Mouse (Mus musculus): ENCODE data around the gene Lrrfip2. TPM values are rescaled to one million over a fixed set of nuclear protein-coding genes. Genes with fewer than 3 reads are reported as not detected.

Gene Lrrfip2
- polyA plus RNA-seq, 1 experiment from 2014 or later, result 53.1 TPM

DNA sequence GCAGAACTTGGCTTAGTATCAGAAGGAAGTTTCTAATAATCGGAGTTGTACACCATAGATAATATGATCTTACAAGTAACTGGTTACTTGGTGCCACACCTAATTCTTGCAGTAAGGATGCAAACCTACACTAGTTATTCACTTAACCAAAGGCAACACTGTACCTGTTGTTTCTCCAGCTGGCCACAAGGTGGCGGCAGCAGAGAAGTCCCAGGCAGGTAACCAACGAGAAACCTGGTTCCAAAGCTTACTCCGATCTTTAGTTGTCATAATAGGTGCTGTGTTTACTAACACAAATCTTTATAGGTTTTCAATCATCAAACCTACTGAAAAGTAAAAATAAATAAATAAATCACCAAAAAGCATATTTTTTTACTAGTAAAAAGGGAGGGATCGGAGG, 24.3 kb upstream of the Lrrfip2 start:
- Histone ChIP-seq H3K36me3 (no peaks in the 10 kb centered on the region), H3K27ac (no peak overlapping the region), H3K4me1 (peaks cover 8% of the 10 kb centered on the region; the same call in 1 of the 2 replicates), H3K9ac (no peak overlapping the region), H3K4me2 (replicated peaks) (no peak overlapping the region), H3K9me3 (no peaks in the 10 kb centered on the region), H3K4me3 (no peak overlapping the region), H3K27me3 (replicated peaks) (no peaks in the 10 kb centered on the region)
- WGBS, result 36% methylated on average over 5 of the region's 5 CpGs
- no peak for ATAC-seq (ENCODE audit: low FRiP score, low read depth)

DNA sequence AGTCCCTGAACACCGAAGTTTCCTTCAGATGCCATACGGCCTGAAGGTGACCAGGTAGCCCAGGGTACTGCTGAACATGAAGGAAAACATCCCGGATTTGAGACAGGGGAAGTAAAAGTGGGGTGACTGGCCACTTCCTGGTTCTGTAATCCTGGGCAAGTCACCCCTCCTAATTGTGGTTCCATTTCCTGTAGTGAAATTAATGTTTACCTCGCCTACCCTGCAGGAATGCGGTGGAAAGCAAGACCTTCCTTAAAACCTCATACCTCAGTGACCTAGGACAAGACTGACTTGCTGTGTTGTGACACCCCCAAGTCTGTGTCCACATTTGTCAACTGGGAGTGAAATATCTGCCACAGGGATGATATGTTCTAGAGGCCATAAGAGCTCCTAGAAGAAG, 22.8 kb upstream of the Lrrfip2 start:
- no peak for ATAC-seq (ENCODE audit: low FRiP score, low read depth)
- Histone ChIP-seq H3K36me3 (no peaks in the 10 kb centered on the region), H3K9ac (no peak overlapping the region), H3K27me3 (replicated peaks) (no peaks in the 10 kb centered on the region), H3K4me1 (no peaks in the 10 kb centered on the region), H3K4me3 (no peak overlapping the region), H3K9me3 (no peaks in the 10 kb centered on the region), H3K4me2 (replicated peaks) (no peak overlapping the region), H3K27ac (no peak overlapping the region)
- WGBS, result 81% methylated on average over 5 of the region's 5 CpGs

DNA sequence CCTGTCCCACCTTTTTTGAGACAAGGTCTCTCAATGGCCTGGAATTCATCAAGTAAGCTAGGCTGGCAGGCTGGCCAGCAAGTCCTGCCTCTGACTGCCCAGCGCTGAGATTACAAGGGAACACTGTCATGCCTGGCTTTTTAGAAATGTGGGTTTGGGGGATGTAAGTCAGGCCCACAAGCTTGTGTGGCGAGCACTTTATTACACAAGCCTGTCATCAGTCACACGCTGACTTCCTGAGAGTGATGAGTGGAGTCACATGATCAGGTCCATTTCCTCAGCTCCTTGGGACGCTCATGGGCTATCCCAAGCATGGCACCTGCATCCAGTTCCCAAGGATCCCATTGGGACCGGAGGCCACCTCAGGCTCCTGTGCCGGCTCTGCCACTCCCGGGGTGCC, 21.7 kb upstream of the Lrrfip2 start:
- no peak for ATAC-seq (ENCODE audit: low FRiP score, low read depth)
- Histone ChIP-seq H3K9ac (no peak overlapping the region), H3K4me2 (replicated peaks) (no peak overlapping the region), H3K36me3 (no peaks in the 10 kb centered on the region), H3K4me3 (no peak overlapping the region), H3K27ac (no peak overlapping the region), H3K4me1 (no peaks in the 10 kb centered on the region), H3K9me3 (no peaks in the 10 kb centered on the region), H3K27me3 (replicated peaks) (no peaks in the 10 kb centered on the region)
- WGBS, result 65% methylated on average over 7 of the region's 7 CpGs

- H3K4me3 ChIP-seq, result no peak overlapping the region
- H3K27me3 ChIP-seq (replicated peaks), result no peaks in the 10 kb centered on the region
- whole genome bisulfite sequencing, result 84% methylated on average over 16 of the region's 16 CpGs
- H3K9ac ChIP-seq, result no peak overlapping the region
- no peaks in the 10 kb centered on the region for H3K9me3 ChIP-seq
- no peaks in the 10 kb centered on the region for H3K4me1 ChIP-seq
- H3K36me3 ChIP-seq, result no peaks in the 10 kb centered on the region
- no peak for ATAC-seq (ENCODE audit: low FRiP score, low read depth)
- H3K27ac ChIP-seq, result no peak overlapping the region
- no peak overlapping the region for H3K4me2 ChIP-seq (replicated peaks)
Observed at GRCm38 (mm10) chr9:111096419-111097326, 20.7 kb upstream of the Lrrfip2 start.

DNA sequence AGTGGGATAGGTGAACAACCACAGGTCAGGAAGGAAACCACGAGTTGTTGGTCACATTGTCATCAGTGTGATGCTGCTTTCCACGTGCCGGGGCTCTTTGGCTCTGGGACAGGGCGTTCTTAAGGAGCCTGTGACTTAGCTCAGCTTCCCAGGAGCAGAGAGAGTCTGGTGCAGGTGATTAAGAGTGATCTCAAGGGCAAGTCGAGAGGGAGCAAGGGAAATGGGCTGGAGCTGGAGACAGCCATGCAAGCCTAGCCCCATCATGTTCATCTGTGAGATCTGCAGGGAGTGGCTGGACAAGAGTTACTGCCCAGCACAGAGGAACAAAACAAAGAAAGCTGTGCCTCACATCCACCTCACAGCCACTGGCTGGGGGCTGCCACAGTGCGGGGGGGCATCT, 19.8 kb upstream of the Lrrfip2 start:
- H3K36me3 ChIP-seq, result no peaks in the 10 kb centered on the region
- H3K9me3 ChIP-seq, result no peaks in the 10 kb centered on the region
- H3K27me3 ChIP-seq (replicated peaks), result no peaks in the 10 kb centered on the region
- no peak overlapping the region for H3K4me2 ChIP-seq (replicated peaks)
- no peak overlapping the region for H3K4me3 ChIP-seq
- WGBS, result 74% methylated on average over 6 of the region's 6 CpGs
- H3K4me1 ChIP-seq, result no peaks in the 10 kb centered on the region
- no peak for ATAC-seq (ENCODE audit: low FRiP score, low read depth)
- H3K27ac ChIP-seq, result no peak overlapping the region
- H3K9ac ChIP-seq, result no peak overlapping the region

- no peak for ATAC-seq (ENCODE audit: low FRiP score, low read depth)
Observed at GRCm38 (mm10) chr9:111100406-111100805, 17.0 kb upstream of the Lrrfip2 start.

DNA sequence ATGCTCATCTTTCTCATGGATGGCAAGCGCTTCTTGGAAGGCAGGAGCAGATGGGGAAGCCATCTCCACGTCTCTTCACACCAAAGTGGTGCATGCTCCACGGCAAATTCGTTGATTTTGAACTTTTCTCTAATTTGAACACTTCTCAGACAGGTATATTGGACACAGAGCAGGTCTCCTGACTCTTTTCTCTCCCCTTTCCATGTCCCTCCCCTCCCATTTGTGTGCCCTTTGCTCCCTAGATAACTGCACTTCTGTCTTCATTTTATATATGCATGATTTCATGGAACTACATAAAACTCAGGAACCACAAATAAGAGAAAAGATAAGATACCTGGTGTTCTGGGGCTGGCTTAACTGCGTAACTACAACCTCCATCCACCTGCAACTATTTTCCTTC, 14.1 kb upstream of the Lrrfip2 start:
- H3K9me3 ChIP-seq, result no peaks in the 10 kb centered on the region
- no peaks in the 10 kb centered on the region for H3K36me3 ChIP-seq
- no peak overlapping the region for H3K4me2 ChIP-seq (replicated peaks)
- WGBS, result 84% methylated on average over 5 of the region's 5 CpGs
- H3K4me1 ChIP-seq, result no peaks in the 10 kb centered on the region
- no peak overlapping the region for H3K9ac ChIP-seq
- no peaks in the 10 kb centered on the region; the same call in 1 of the 2 replicates for H3K27me3 ChIP-seq (replicated peaks)
- ATAC-seq (ENCODE audit: low FRiP score, low read depth), result no peak
- no peak overlapping the region for H3K27ac ChIP-seq
- no peak overlapping the region for H3K4me3 ChIP-seq

More at GRCm38 (mm10) chr9:111100406-111100805, 17.0 kb upstream of the Lrrfip2 start:
- Histone ChIP-seq H3K36me3 (no peaks in the 10 kb centered on the region), H3K27me3 (replicated peaks) (no peaks in the 10 kb centered on the region), H3K9me3 (no peaks in the 10 kb centered on the region), H3K9ac (no peak overlapping the region), H3K4me1 (no peaks in the 10 kb centered on the region), H3K4me3 (no peak overlapping the region), H3K4me2 (replicated peaks) (no peak overlapping the region), H3K27ac (no peak overlapping the region)
- WGBS, result 91% methylated on average over 3 of the region's 3 CpGs

DNA sequence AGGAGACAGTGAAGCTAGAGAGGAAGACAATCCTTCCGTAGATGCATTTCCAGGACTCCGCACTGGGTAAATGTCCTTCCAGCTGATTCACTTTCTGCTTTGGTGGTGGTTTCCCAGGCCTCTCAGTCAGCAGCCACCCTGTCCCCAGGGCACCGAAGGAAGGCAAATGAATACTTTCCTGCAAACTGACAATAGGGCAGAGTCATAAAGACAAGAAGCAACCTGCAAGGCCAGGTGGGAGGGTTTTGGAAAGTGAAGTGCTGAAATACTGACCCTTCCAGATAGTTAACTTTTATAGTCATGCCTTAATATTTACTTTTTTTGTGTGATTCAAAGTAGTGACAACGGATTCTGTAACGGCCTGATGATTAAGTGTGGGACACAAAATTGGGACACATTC, 13.5 kb upstream of the Lrrfip2 start:
- Histone ChIP-seq H3K36me3 (no peaks in the 10 kb centered on the region), H3K27ac (no peak overlapping the region), H3K27me3 (replicated peaks) (no peaks in the 10 kb centered on the region; the same call in 1 of the 2 replicates), H3K4me2 (replicated peaks) (no peak overlapping the region), H3K4me1 (no peaks in the 10 kb centered on the region), H3K9me3 (no peaks in the 10 kb centered on the region), H3K4me3 (no peak overlapping the region), H3K9ac (no peak overlapping the region)
- 85% methylated on average over 5 of the region's 5 CpGs for WGBS
- ATAC-seq (ENCODE audit: low FRiP score, low read depth), result no peak

DNA sequence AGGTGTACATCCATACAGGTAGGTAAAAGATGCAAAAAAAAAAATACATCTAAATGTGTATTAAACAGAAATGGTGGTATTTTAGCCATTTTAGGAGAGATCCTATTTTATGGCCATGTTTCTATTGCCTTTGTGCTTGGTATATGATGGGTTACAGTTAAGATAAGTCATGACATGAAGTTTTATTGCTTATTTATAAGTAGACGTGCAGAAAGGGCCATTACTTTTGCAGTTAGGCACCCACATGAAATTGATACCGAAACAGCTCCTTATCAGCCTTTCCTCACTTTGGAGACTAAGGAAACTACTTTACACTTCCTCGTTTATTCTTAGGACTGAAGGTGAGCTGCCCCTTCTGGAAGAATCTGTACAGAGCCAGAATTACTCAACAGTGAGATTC, 9.5 kb upstream of the Lrrfip2 start:
- no peak for ATAC-seq (ENCODE audit: low FRiP score, low read depth)
- H3K9me3 ChIP-seq, result no peaks in the 10 kb centered on the region
- WGBS, result 80% methylated on average over 3 of the region's 3 CpGs

DNA sequence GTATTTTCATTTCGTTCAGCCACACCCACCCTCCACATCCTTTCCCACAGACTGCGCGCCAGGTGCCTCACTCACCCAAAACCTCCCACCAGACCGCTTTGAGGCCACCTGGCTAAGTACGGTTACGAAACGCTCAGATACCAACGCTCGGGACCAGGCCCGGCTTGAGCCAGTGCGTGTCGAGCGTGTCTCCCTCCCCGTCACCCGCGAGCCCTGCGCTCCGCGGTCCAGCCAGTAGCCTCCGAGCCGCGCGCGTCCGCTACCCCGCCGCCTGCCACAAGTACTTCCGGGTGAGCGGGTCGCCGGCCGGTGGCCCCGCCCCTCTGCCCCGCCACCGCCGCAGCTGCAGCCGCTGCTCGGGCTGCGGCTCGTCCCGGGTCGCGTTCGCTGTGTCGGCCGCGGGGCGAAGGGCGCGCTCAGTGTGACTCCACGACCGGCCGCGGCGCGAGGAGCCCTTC, 431 bp downstream of the Lrrfip2 start:
- peak overlapping the region; percentile 85 for H3K4me2 ChIP-seq (replicated peaks)
- H3K36me3 ChIP-seq, result no peaks in the 10 kb centered on the region
- peak; percentile 96 for ATAC-seq (ENCODE audit: low FRiP score, low read depth)
- H3K4me3 ChIP-seq, result peak overlapping the region; percentile 98
- H3K27me3 ChIP-seq (replicated peaks), result no peaks in the 10 kb centered on the region
- peak overlapping the region; percentile 91 for H3K9ac ChIP-seq
- under 1% methylated on average over 56 of the region's 56 CpGs for WGBS
- H3K9me3 ChIP-seq, result no peaks in the 10 kb centered on the region
- H3K4me1 ChIP-seq, result peaks cover 12% of the 10 kb centered on the region; the same call in 1 of the 2 replicates
- peak overlapping the region; percentile 74 for H3K27ac ChIP-seq

More for the DNA sequence above, 9.5 kb upstream of the Lrrfip2 start:
- H3K4me1 ChIP-seq, result no peaks in the 10 kb centered on the region
- H3K9ac ChIP-seq, result no peak overlapping the region
- H3K4me3 ChIP-seq, result no peak overlapping the region
- H3K27ac ChIP-seq, result no peak overlapping the region
- no peak overlapping the region for H3K4me2 ChIP-seq (replicated peaks)
- H3K27me3 ChIP-seq (replicated peaks), result no peaks in the 10 kb centered on the region; the same call in 1 of the 2 replicates
- H3K36me3 ChIP-seq, result no peaks in the 10 kb centered on the region

DNA sequence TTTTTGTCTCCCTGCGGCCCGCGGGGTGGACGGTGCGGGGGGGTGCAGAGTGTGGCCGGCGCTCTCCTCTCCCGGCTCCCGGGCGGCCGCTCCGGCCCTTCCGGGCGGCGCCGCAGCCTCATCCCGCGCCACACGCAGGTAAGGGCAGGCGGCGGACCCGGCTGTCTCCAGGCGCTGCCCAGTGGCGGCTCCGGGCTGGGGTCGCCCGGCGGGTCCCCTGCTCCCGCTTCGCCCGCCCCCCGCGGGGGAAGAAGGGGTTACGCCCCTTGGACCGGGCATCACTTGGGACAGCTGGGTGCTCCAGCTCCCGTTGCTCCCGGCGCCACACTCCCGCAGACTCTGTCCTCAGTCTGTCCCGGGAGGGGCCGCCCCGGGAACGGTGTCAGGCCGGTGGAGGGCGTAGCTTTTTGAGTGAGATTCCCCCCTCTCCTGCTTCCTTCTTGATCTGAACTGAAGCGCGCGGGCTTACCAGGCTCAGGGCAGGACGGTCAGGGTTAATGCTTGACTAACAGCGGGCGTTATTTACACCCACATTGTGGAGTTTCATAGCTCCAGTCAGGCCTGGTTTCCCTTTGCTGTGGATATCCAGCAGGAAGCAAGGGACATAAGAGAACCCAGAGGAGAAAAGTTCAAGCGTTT, 979 bp downstream of the Lrrfip2 start:
- ATAC-seq (ENCODE audit: low FRiP score, low read depth), result peak; percentile 70

DNA sequence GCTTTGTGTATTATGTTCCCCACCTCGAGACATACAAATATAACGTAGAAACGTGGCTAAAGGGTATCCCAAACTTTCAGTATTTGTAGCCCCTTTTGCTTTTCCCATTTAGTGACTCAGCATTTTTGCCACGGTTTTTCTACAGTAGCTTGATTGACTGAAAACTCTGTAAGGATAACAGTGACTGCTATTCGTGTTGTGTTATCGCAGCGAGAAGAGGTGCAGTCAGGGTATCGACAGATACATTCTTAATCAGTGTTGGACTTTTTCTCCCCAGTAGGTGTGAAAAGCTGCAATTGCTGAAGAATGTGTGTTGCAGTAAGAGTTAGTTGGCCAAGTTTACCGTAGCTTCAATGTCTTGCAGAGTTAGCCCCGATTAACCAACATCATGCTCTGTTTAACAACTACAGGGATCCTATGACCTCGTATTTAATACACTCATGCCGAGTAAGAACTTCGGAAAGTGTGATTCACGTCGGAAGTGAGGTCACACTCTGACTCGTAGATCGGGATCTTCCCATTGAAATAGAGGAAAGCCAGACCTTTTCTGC, 1.6 kb downstream of the Lrrfip2 start:
- no peak overlapping the region for H3K27ac ChIP-seq
- 18% methylated on average over 17 of the region's 17 CpGs for WGBS

More for the DNA sequence above, 979 bp downstream of the Lrrfip2 start:
- Histone ChIP-seq H3K4me1 (peaks cover 12% of the 10 kb centered on the region; the same call in 1 of the 2 replicates), H3K4me3 (peak overlapping the region; percentile 98), H3K36me3 (no peaks in the 10 kb centered on the region), H3K27ac (peak overlapping the region; percentile 74), H3K9me3 (no peaks in the 10 kb centered on the region), H3K27me3 (replicated peaks) (no peaks in the 10 kb centered on the region), H3K9ac (peak overlapping the region; percentile 91), H3K4me2 (replicated peaks) (peak overlapping the region; percentile 85)
- WGBS, result under 1% methylated on average over 52 of the region's 52 CpGs

More for the DNA sequence above, 1.6 kb downstream of the Lrrfip2 start:
- H3K4me2 ChIP-seq (replicated peaks), result peak overlapping the region; percentile 85
- no peak for ATAC-seq (ENCODE audit: low FRiP score, low read depth)
- peak overlapping the region; percentile 98 for H3K4me3 ChIP-seq
- peaks cover 12% of the 10 kb centered on the region; the same call in 1 of the 2 replicates for H3K4me1 ChIP-seq
- no peaks in the 10 kb centered on the region for H3K36me3 ChIP-seq
- no peaks in the 10 kb centered on the region for H3K9me3 ChIP-seq
- no peaks in the 10 kb centered on the region for H3K27me3 ChIP-seq (replicated peaks)
- peak overlapping the region; percentile 91 for H3K9ac ChIP-seq

All from neural tube, embryonic 12.5 days (tissue).